Mouse (Mus musculus) left cerebral cortex, postnatal 36 days (tissue): ENCODE data around the gene Trmt61a. TPM values are rescaled to one million over a fixed set of nuclear protein-coding genes. Genes with fewer than 3 reads are reported as not detected.
A peak's percentile ranks its signal among the peaks of the same experiment; 100 is the strongest.
"Not testable (repeated sequence)": the region's sequence is repeated elsewhere in the genome, so short reads cannot be mapped to it uniquely, and the experiment has no call there.

Experiments used
- DNase-seq, 2 experiments: peaks; one replicate each; pipeline ENCODE4 v3.0.0; 2021 to 2022; ENCODE audit warnings: low spot score in 2 of 2, mixed read lengths in 1 of 2
- intact Hi-C: fragments of 180-260 bp; cut with DNase I; formaldehyde crosslinking; loops from one replicate; pipeline ENCODE4 v1.15.1; 2025
- total RNA-seq, 2 experiments: library from RNA; stranded (reverse); gene quantifications; 2 replicates each; pipeline ENCODE4 v1.2.3; 2021

Trmt61a gene
- total RNA-seq, 2 experiments from 2014 or later: 16.9 to 22.0 TPM

DNA sequence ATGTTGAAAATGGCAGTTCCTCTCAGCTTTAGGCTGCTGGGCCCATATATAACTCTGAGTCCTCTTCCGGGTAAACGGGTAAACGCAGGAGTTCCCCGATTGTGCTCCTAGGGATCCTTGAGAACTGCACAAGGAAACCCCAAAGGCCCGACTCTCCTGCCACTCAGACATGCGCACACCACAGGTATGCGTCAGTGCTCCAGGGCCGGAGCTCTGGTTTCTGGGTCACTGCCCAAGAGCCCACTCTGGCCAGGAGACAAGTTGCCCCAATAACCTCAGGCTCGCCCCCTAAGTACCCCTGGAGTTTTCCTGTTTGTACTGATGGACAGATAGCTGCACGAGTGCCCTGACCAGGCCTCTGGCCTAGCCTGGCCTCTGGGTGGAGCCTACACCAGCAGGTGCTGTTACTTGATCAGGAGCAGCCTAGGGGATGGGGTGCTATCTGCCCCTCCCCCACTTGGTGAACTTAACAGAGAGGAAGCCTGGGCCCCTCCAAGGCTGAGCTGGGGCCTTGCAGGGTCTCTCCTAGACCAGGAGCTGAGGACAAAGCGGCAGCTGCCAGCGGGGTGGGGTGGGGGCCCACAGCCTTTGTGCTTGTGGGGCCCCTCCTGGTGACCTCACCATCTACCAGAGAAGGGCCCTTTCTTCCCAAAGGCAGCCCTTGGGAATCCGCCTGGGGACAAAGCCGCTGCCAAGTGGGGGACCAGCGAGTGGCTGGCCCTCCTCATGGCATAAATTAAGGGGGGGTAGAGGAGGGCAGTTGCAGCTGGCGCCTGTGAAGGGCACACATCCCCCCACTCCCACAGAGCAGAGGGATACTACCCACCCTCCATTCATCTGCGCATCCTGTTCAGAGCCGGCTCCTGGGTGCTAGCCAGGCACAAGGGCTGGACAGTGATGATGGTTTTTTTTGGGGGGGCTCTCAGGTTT lies 15.7 kb downstream of the Trmt61a start:
- intact Hi-C loops: no loop called here
- DNase-seq: peak; percentile 52 to 59

DNA sequence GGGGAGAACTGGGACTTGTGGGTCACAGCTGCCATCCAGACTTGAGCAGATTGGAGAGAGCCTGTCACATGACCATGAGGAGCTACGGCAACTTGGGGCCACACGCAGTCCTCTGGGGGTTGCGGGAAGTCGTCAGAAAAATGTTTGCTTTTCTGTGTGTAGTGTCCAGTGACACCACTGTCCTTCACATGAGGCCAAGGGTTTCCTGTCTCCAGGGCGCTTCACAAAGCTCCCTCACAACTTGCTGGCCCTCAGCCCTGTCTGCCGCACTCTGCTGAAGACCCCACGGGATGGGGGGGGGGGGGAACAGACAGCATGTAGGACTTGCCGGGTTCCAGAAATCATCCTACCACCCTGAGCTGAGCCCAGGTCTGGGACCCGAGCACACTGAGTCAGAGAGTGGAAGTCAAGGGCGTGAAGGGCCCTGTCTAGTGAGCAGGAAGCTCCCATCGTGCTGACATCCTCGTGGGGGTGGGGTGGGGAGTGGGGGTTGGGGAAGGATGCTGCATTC lies 16.4 kb downstream of the Trmt61a start:
- DNase-seq: peak in 1 of 2 experiments; percentile 37
- intact Hi-C loops: no loop called here

DNA sequence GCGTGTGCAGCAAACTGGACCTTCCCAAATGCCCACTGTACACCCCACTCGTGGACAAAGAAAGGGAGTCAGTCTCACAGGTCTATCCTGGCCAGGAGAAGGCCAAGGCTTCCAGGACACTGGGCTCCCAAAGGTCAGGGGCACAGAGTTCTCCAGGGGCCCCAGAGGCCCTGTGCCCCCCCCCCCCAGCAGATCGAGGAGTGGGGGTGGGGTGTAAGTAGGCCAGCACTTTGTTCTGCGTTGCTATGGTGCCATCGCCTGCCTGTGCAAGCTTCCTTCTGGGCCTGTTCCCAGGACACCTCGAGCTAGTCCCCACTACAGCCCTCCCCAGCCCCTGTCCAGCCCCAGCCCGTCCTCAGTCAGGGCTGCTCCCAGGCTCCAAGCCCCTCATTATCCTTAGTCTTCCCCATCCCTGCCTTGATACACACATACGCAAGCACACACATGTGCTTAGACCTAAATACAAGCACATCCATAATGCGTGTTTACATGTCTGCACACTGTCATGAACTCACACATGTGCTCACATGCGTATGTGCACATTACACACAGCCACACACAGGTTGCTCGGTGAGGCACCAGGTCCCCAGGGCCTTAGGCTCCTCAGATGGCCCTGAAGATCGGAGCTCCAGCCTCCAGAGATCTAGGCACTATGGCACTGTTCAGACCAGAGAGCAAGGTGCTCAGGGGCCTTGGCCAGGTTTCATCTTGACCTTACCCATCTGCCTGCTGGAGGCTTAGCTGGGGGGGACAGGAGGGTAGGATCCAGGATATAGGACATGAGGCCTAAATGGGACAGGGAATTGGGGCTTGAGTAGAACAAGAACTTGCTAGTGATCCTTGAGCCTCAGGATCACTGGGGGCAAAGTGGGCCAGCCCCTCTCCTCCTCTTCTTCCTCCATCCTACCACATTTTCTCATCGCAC lies 17.2 kb downstream of the Trmt61a start:
- intact Hi-C loops: loop anchor here (1.0 to 5.0 kb wide), 2 partner anchors 24 to 43 kb away; no protein-coding TSS in a partner anchor
- peak; percentile 50 to 51 for DNase-seq

DNA sequence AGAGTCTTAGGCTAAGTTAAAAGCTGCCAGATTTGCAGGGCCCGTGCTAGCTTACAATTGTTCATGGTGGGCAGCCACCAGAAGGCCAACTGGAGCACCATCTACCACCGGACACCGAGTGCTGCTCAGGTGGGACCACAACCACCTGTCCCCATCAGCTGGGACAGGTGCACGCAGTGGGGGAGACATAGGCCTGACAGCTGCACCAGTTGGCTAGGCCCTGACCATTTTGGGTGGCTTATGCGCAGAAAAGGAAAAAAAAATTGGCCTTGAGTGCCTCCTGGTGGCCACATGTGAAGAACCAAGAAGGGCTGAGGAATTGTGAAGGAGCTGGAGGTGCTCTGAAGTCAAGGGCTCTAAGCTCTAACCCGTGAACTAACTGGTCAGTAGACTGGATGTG lies 18.3 kb downstream of the Trmt61a start:
- intact Hi-C loops: loop anchor here (5.0 kb wide), 1 partner anchor 44 kb away; no protein-coding TSS in a partner anchor
- DNase-seq: peak; percentile 72 to 77

DNA sequence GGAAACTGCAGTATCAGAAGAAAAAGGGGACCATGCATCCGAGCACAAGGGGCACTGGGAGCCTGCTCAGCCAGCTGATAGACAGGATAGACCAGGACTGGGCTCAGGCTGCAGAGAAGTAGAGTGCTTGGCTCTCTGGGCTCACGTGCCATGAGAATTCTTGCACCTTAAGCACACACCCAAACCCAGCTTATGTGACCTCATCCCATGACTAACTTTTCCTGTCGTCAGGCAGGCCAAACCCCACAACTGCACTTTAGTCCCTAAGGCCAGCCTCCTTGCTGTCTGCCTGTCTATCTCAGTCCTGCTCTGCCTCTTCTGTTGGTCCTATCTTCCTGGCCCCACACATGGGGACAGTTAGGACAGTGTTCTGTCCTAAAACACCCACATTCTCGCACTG lies 19.8 kb downstream of the Trmt61a start:
- intact Hi-C loops: loop anchor here (5.0 kb wide), 1 partner anchor 45 kb away; no protein-coding TSS in a partner anchor
- no peak for DNase-seq

DNA sequence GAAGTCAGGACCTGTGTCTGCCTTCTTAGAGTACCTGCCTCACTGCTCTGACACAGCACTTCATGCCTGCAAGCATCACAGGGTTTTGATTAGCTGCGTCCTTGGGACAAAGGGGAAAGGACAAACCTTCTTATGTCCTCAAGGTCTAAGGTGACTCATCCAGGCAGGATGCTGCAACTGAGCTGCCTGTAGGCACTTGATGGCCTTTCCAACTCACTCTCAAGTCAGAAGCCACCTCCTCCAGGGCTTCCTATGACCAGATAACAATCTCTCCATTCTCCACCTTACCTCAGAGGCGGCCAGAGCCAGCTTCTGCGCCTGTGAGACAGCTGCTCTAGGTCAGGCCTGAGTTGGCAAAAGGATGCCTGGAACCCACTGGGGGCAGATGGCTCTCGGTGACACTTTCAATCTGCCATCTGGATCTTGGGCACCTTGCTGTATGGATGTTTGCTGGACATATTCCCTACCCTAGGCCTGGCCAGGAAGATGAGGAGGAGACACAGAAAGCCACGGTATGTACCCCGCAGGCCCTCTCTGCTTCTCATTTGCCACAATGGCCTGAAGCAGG lies 20.5 kb downstream of the Trmt61a start:
- DNase-seq: no peak
- intact Hi-C loops: loop anchor here (5.0 kb wide), 1 partner anchor 46 kb away; no protein-coding TSS in a partner anchor

DNA sequence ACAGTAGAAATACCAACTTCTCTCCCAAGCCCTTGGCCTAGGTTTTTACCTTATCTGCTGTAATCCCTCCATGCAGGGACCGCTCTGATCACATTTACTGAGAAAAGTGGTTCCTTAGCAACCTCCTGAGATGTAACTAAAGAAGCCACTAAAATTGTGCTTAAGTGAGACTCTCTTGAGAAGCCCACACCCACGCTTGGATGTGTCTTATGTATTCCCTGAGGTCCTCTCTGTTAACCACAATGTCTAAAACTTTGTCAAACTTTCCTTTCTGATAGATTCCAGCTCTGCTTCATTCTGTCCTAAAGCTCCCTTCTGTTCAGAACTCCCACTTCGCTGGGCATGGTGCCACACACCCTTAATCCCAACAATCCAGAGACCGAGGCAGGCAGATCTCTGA lies 21.6 kb downstream of the Trmt61a start:
- peak in 1 of 2 experiments; percentile 45 for DNase-seq
- intact Hi-C loops: loop anchor here (5.0 kb wide), 1 partner anchor 47 kb away; no protein-coding TSS in a partner anchor

DNA sequence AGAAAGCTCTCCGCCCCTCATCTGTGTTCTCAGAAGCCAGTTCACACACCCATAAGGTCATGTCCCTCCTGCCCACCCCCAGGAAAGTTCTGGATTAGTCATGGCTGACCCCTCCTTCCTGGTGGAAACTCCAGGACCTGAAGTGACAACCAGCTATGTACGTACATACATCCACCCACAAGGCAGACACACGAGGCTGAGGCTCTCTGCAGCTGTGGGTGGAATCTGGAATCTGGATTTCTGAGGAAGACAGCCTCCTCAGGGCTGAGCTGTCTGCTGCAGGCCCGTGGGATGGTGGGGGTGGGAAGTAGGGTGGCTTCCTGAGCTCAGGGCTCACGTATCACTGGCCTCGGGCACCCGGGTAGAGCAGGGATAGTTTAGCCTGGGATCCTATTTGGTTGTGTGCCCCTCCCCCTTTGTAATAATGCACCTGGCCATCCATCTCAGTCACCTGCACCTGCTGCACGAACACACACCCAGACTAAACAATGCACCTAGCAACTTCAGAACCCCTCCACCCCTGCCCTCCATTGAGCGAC lies 23.1 kb downstream of the Trmt61a start:
- intact Hi-C loops: no loop called here
- peak in 1 of 2 experiments; percentile 46 for DNase-seq

DNA sequence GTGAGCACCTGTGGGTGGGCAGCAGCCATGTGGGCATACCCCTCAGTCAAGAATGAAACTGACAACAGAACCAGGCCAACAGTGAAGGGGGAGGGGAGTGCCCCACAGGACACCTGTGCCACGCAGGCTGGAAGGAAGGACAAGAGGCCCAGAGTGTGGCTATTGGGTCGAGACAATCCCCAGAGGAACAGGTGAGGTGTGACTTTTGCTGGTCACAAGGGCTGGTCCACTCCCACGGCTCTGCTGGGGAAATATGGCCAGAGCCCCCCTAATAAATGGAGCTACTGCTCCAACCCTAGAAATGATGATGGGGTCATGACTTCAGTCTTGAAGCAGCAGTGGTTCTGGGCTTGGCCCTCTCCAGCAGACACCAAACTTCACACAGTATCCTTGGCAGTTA lies 25.4 kb downstream of the Trmt61a start:
- intact Hi-C loops: no loop called here
- no peak for DNase-seq

DNA sequence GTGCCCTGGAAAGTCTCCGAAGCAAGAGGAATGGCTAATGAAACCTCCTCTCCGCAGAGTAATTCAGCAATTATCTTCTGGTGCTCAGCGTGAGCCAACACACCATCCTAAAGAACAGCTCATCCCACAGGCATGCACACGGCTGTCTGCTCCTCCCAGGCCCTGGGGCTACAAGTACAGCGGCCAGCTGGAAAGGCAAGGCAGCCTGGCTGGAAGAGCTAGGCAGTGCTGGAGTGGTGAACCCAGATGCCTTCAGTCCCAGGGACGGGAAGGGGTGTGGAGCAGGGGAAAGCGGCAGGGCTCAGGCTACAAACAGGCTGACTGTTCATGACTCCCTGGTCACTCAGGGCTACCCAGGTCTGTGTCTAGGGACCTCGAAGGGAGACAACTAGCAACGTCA lies 26.7 kb downstream of the Trmt61a start:
- DNase-seq: no peak
- intact Hi-C loops: no loop called here

DNA sequence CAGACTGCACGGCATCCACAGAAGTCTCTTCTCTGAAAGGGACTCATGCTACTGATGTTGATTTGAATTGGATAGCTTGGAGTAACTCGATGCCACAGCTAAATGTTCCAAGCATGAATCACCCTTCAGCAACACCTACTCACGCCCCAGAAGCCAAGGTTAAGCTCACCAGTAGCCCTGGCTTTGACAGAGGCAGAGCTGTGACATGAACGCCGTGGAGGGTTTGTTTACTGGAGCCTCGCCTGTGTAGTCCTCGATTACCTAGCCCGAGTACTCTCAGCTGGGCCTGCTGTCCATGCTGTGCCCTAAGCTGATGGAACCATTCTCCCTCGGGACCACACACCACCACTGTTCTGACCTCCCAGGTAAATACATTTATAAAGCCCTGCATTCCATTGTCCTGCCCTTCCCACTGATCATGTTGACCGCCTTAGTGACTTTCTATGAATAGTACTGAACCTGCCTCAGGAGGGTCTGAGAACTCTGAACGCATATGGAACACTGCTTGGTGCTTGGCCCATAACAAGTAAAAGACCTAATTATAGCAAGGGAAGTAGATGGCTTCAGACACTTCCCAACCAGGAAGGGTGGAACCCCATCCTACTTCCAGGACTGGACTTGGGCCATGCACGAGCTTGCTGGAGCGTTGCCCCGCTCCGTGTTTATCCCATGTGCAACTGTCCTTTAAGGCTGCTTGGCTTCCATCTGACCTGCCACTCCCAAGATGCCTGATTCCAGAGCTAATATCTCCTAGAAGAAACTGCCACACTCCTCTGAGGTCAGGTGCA lies 27.5 kb downstream of the Trmt61a start:
- intact Hi-C loops: no loop called here
- DNase-seq: no peak

DNA sequence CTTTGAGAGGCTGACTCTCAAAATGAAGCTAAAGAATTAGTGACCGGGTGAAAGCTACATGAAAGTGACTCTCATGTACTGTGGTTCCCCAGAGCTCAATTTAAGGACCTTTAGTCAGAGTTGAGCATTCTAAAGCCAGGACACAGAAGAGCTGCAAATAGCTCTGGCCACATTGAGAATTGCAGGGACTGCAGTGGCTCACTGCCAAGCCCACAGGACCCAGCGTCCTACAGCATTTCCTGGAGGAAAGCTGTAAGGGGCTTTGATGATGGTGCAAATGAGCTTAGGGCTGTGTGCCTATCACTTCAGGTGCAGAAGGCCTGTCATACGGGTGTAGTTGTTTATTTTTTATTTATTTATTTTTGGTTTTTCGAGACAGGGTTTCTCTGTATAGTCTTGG lies 30.3 kb downstream of the Trmt61a start:
- DNase-seq: no peak
- intact Hi-C loops: no loop called here

DNA sequence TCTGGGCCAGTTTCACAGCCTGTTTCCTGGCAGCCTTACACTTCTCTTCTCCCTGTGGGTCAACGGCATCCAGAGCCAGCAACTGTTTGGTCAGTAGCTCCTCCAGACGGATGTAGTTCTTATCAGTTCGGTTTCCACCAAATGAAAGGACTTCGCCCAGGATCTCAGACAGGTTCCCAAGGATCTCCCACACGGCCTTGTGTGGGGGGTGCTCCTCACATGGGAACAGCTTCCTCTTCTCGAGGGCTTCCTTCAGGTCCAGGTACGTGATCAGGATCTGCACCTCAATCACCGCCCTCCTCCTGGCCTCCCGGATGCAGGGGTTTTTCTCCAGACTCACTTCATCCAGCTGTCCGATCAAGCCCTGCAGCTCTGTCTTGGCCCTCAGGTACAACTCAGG lies 32.2 kb downstream of the Trmt61a start:
- intact Hi-C loops: loop anchor here (5.0 kb wide), 1 partner anchor 43 kb away; no protein-coding TSS in a partner anchor
- DNase-seq: no peak

DNA sequence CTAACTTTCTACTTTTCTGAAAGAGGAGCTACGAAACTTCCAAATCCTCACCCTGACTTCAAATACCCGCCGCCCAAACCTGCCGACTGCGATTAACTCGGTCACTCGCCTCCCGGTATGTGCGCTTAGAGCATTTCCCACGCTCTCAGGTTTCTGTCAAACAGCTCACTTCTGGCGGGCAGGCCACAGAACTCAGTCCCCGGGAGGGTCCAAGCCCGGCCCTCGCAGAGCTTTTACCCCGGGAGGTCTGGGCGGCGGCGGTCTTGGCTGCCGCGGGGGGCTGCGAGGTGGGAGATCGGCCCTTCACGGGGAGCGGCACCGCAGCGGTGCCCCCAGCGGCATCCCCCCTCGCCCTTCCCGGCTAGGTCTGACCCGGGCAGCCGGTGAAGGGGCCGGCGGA lies 34.6 kb downstream of the Trmt61a start:
- DNase-seq: peak in 1 of 2 experiments; percentile 38
- intact Hi-C loops: loop anchor here (5.0 kb wide), 1 partner anchor 45 kb away; no protein-coding TSS in a partner anchor

DNA sequence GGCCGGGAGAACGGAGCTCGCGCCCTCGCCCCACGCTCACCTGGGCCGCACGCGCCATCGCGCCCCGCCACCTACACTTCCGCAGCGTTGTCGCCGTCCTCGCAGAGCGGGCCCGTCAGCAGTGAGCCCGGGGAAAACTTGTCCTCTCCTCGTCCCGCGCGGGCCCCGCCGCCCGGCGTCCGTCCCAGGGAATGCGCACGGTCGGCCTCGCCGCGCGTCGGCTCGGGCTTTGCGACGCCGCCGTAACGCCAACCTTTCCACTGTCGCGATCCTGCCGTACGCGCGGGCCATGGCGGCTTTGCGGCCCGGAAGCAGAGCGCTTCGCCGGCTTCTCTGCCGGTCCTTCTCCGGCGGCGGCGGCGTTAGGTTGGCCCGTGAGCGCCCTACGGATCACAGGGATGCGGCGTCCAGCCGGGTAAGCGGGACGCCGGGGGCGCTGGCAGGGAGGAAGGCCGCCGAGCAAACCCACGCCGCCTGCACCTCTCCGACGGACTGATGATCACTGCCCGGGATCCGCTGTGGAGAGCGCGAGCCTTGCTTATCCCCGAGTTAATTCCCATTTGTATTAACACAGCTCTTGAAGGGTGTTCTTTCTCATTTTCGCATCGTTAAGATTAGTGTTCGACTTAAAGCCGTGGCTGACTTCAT lies 35.2 kb downstream of the Trmt61a start, which contains the start of the genes Bag5 and Apopt1:
Bag5 (minus strand) TSS at position 254 of the 648 bp plus-strand sequence.
Apopt1 (plus strand) TSS at position 258 of the 648 bp plus-strand sequence.
- intact Hi-C loops: loop anchor here (5.0 kb wide), 1 partner anchor 46 kb away; no protein-coding TSS in a partner anchor
- peak; percentile 93 to 94 for DNase-seq

DNA sequence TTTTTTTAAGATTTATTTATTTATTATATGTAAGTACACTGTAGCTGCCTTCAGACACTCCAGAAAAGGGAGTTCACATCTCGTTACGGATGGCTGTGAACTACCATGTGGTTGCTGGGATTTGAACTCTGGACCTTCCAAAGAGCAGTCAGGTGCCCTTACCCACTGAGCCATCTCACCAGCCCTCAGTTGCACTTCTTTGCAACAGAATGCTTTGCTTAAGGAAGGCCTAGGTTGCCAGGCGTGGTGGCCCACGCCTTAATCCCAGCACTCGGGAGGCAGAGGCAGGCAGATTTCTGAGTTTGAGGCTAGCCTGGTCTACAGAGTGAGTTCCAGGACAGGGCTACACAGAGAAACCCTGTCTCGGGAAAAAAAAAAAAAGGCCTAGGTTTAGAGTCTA lies 36.0 kb downstream of the Trmt61a start:
- intact Hi-C loops: loop anchor here (5.0 kb wide), 1 partner anchor 47 kb away; no protein-coding TSS in a partner anchor
- DNase-seq: not testable (repeated sequence)

DNA sequence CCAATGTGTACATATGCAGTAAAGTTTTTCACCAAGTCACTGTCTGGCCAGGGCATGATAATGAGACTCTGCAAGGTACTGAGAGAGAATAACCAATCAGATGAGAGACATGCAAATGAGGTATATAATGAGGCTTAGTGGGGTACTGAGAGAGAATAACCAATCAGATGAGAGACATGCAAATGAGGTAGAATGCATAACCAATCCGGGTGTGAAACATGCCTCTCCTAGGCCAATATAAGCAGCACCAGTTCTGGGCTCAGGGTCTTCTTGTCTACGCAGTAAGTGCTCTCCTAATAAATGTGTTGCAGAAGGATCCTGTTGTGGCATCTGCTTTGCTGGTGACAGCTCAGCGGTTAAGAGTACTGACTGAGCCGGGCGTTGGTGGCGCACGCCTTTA lies 38.6 kb downstream of the Trmt61a start:
- no peak for DNase-seq
- intact Hi-C loops: no loop called here
